Mouse (Mus musculus) liver, adult 2 months (tissue): ENCODE measurements at regions not wholly inside any gene's neighbourhood (a gene's known extent, or its start where the extent isn't known, plus 50 kb on each side); places are given as distances from the start of the nearest gene placed in this dataset.
A peak's percentile ranks its signal among the peaks of the same experiment; 100 is the strongest.

ENCODE experiments used
- DNase-seq: peaks from one replicate; pipeline ENCODE4 v3.0.0-alpha.2; 2011; ENCODE audit warnings: low read depth, low spot score; ENCODE audit errors: extremely low read depth
- H3K27ac ChIP-seq: fragments of 200-500 bp; replicated peaks from 2 replicates; pipeline ENCODE4 v1.5.1; 2012; ENCODE audit warnings: low read depth, mild to moderate bottlenecking, control low read depth, inconsistent platforms, low read length; ENCODE audit not compliant: insufficient read depth
- H3K27me3 ChIP-seq: fragments of 200-500 bp; 2 replicates; pipeline ENCODE4 v1.6.1; 2012; ENCODE audit warnings: mild to moderate bottlenecking, moderate library complexity, low read length, inconsistent platforms; ENCODE audit not compliant: control insufficient read depth, insufficient read depth
- H3K36me3 ChIP-seq: fragments of 200-500 bp; 2 replicates; pipeline ENCODE4 v1.6.1; 2012; ENCODE audit warnings: low read length, inconsistent platforms; ENCODE audit not compliant: control insufficient read depth, insufficient read depth
- H3K4me1 ChIP-seq: fragments of 200-500 bp; 2 replicates; pipeline ENCODE4 v1.6.1; 2011; ENCODE audit warnings: low read length; ENCODE audit not compliant: control insufficient read depth, insufficient read depth
- H3K4me3 ChIP-seq: fragments of 200-500 bp; 2 replicates; pipeline ENCODE4 v1.5.1; 2011; ENCODE audit warnings: low read depth, mild to moderate bottlenecking, control low read depth, low read length, moderate library complexity; ENCODE audit not compliant: insufficient read depth
- H3K79me2 ChIP-seq: fragments of 200-500 bp; 2 replicates; pipeline ENCODE4 v1.6.1; 2012; ENCODE audit warnings: inconsistent platforms, mild to moderate bottlenecking, low read length, moderate library complexity; ENCODE audit not compliant: control insufficient read depth, insufficient read depth
- H3K9ac ChIP-seq: fragments of 200-500 bp; 2 replicates; pipeline ENCODE4 v1.6.1; 2012; ENCODE audit warnings: low read depth, mild to moderate bottlenecking, control low read depth, inconsistent platforms, low read length
- CTCF ChIP-seq: fragments of 200-500 bp; IDR thresholded peaks from 2 replicates; pipeline ENCODE4 v1.5.1; 2011; ENCODE audit warnings: low read depth, low read length, control low read depth
- POLR2A ChIP-seq: fragments of 200-500 bp; IDR thresholded peaks from 2 replicates; pipeline ENCODE4 v1.6.1; 2011; ENCODE audit warnings: low read length, control low read depth; ENCODE audit not compliant: insufficient read depth; ENCODE audit errors: extremely low read depth
- WGBS: fragments of 180-500 bp; shearing (Covaris S2); methylation state at CpG from one replicate; pipeline ENCODE4 v1.1.7; 2018; 5-methylcytosine and 5-hydroxymethylcytosine counted together

GRCm38 (mm10) chr15:96752719-96753118, 53.2 kb upstream of the Slc38a2 start:
- WGBS, result 96% methylated on average over 8 of the region's 8 CpGs
- no peak overlapping the region for H3K9ac ChIP-seq
- H3K79me2 ChIP-seq, result no peaks in the 10 kb centered on the region
- no peak overlapping the region for H3K27ac ChIP-seq
- TF ChIP-seq POLR2A, result no peak
- no peak for TF ChIP-seq CTCF
- no peak for DNase-seq
- H3K27me3 ChIP-seq, result no peaks in the 10 kb centered on the region
- no peak overlapping the region for H3K4me3 ChIP-seq
- H3K4me1 ChIP-seq, result peaks cover 3% of the 10 kb centered on the region
- H3K36me3 ChIP-seq, result no peaks in the 10 kb centered on the region

- H3K4me1 ChIP-seq, result peaks cover 3% of the 10 kb centered on the region
- no peak overlapping the region for H3K9ac ChIP-seq
- DNase-seq, result no peak
- H3K4me3 ChIP-seq, result no peak overlapping the region
- no peaks in the 10 kb centered on the region for H3K79me2 ChIP-seq
- no peak overlapping the region for H3K27ac ChIP-seq
- WGBS, result 79% methylated on average over 3 of the region's 3 CpGs
- no peaks in the 10 kb centered on the region for H3K36me3 ChIP-seq
- H3K27me3 ChIP-seq, result no peaks in the 10 kb centered on the region
- TF ChIP-seq CTCF, result no peak
- no peak for TF ChIP-seq POLR2A
These were observed 52.5 kb upstream of the Slc38a2 start for GRCm38 (mm10) chr15:96752062-96752358.

GRCm38 (mm10) chr15:96751243-96752061, 51.9 kb upstream of the Slc38a2 start:
- DNase-seq, result no peak
- Histone ChIP-seq H3K79me2 (no peaks in the 10 kb centered on the region), H3K36me3 (no peaks in the 10 kb centered on the region), H3K4me1 (peaks cover 3% of the 10 kb centered on the region), H3K4me3 (no peak overlapping the region), H3K27ac (no peak overlapping the region; the same call in 1 of the 2 replicates), H3K27me3 (no peaks in the 10 kb centered on the region), H3K9ac (no peak overlapping the region)
- 89% methylated on average over 13 of the region's 13 CpGs for WGBS
- TF ChIP-seq CTCF, result no peak
- no peak for TF ChIP-seq POLR2A

- peak; percentile 66 for DNase-seq
- H3K27me3 ChIP-seq, result no peaks in the 10 kb centered on the region
- H3K79me2 ChIP-seq, result no peaks in the 10 kb centered on the region
- TF ChIP-seq CTCF, result no peak
- no peak for TF ChIP-seq POLR2A
- H3K36me3 ChIP-seq, result no peaks in the 10 kb centered on the region
- H3K4me3 ChIP-seq, result no peak overlapping the region
- H3K9ac ChIP-seq, result no peak overlapping the region
- WGBS, result 32% methylated on average over 9 of the region's 9 CpGs
- peaks cover 3% of the 10 kb centered on the region for H3K4me1 ChIP-seq
- H3K27ac ChIP-seq, result peak overlapping the region; percentile 4
These were observed 50.2 kb upstream of the Slc38a2 start for GRCm38 (mm10) chr15:96749534-96750256.
